Mouse (Mus musculus): ENCODE measurements at regions not wholly inside any gene's neighbourhood (a gene's known extent, or its start where the extent isn't known, plus 50 kb on each side); places are given as distances from the start of the nearest gene placed in this dataset.

- TF ChIP-seq CTCF (IDR thresholded peaks at IDR 0.05; ENCODE audit: low read depth, low read length): no peak
- no peak for TF ChIP-seq POLR2A (IDR thresholded peaks at IDR 0.05; ENCODE audit: borderline replicate concordance, low read depth, low read length)
These were observed 137.9 kb upstream of the Fbxl7 start for GRCm38 (mm10) chr15:27033261-27033660.

Data from bone marrow macrophage, adult 2 months (primary cell).